Mouse (Mus musculus): ENCODE results near the gene Gm5134. TPM values are rescaled to one million over a fixed set of nuclear protein-coding genes. Genes with fewer than 3 reads are reported as not detected.

The Gm5134 gene
- polyA plus RNA-seq, 1 experiment = 0.03 TPM

- no peak overlapping the region for H3K4me3 ChIP-seq (ENCODE audit: insufficient read depth, low read depth, low read length)
- no peak for DNase-seq
- H3K27ac ChIP-seq (ENCODE audit: insufficient read depth, low read depth, low read length) = no peak overlapping the region
- no peaks in the 10 kb centered on the region for H3K36me3 ChIP-seq (ENCODE audit: control insufficient read depth, insufficient read depth, low read length)
- H3K27me3 ChIP-seq (replicated peaks; ENCODE audit: control insufficient read depth, insufficient read depth, low read length) = no peaks in the 10 kb centered on the region
- 69% methylated on average over 6 of the region's 6 CpGs for WGBS
- H3K4me1 ChIP-seq (ENCODE audit: control insufficient read depth, insufficient read depth, low read length) = no peaks in the 10 kb centered on the region
- TF ChIP-seq POLR2A (IDR thresholded peaks at IDR 0.05; ENCODE audit: low read depth, low read length) (no peak), CTCF (conservative IDR thresholded peaks at IDR 0.05; ENCODE audit: insufficient read depth, insufficient read length, low read depth, low read length) (no peak)
Observed at GRCm38 (mm10) chr10:76012922-76013321, 58.6 kb downstream of the Gm5134 start.

- 84% methylated on average over 3 of the region's 3 CpGs for WGBS
- Histone ChIP-seq H3K27ac (ENCODE audit: insufficient read depth, low read depth, low read length) (no peak overlapping the region), H3K36me3 (ENCODE audit: control insufficient read depth, insufficient read depth, low read length) (no peaks in the 10 kb centered on the region), H3K27me3 (replicated peaks; ENCODE audit: control insufficient read depth, insufficient read depth, low read length) (no peaks in the 10 kb centered on the region), H3K4me3 (ENCODE audit: insufficient read depth, low read depth, low read length) (no peak overlapping the region), H3K4me1 (ENCODE audit: control insufficient read depth, insufficient read depth, low read length) (no peaks in the 10 kb centered on the region)
- TF ChIP-seq CTCF (conservative IDR thresholded peaks at IDR 0.05; ENCODE audit: insufficient read depth, insufficient read length, low read depth, low read length) (no peak), POLR2A (IDR thresholded peaks at IDR 0.05; ENCODE audit: low read depth, low read length) (no peak)
- no peak for DNase-seq
Observed at GRCm38 (mm10) chr10:76016886-76017285, 62.6 kb downstream of the Gm5134 start.

GRCm38 (mm10) chr10:76021728-76022127, 67.4 kb downstream of the Gm5134 start:
- no peak for DNase-seq
- H3K27me3 ChIP-seq (replicated peaks; ENCODE audit: control insufficient read depth, insufficient read depth, low read length) = no peaks in the 10 kb centered on the region
- WGBS = 50% methylated on average over 3 of the region's 3 CpGs
- no peak for TF ChIP-seq POLR2A (IDR thresholded peaks at IDR 0.05; ENCODE audit: low read depth, low read length)
- no peak for TF ChIP-seq CTCF (conservative IDR thresholded peaks at IDR 0.05; ENCODE audit: insufficient read depth, insufficient read length, low read depth, low read length)
- no peak overlapping the region for H3K4me3 ChIP-seq (ENCODE audit: insufficient read depth, low read depth, low read length)
- H3K4me1 ChIP-seq (ENCODE audit: control insufficient read depth, insufficient read depth, low read length) = no peaks in the 10 kb centered on the region; the same call in 1 of the 2 replicates
- no peaks in the 10 kb centered on the region for H3K36me3 ChIP-seq (ENCODE audit: control insufficient read depth, insufficient read depth, low read length)
- H3K27ac ChIP-seq (ENCODE audit: insufficient read depth, low read depth, low read length) = no peak overlapping the region

GRCm38 (mm10) chr10:76023921-76024320, 69.6 kb downstream of the Gm5134 start:
- Histone ChIP-seq H3K27me3 (replicated peaks; ENCODE audit: control insufficient read depth, insufficient read depth, low read length) (no peaks in the 10 kb centered on the region), H3K4me1 (ENCODE audit: control insufficient read depth, insufficient read depth, low read length) (no peaks in the 10 kb centered on the region; the same call in 1 of the 2 replicates), H3K36me3 (ENCODE audit: control insufficient read depth, insufficient read depth, low read length) (no peaks in the 10 kb centered on the region), H3K4me3 (ENCODE audit: insufficient read depth, low read depth, low read length) (no peak overlapping the region), H3K27ac (ENCODE audit: insufficient read depth, low read depth, low read length) (no peak overlapping the region)
- DNase-seq = no peak
- TF ChIP-seq POLR2A (IDR thresholded peaks at IDR 0.05; ENCODE audit: low read depth, low read length) (no peak), CTCF (conservative IDR thresholded peaks at IDR 0.05; ENCODE audit: insufficient read depth, insufficient read length, low read depth, low read length) (no peak)
- 89% methylated on average over 6 of the region's 6 CpGs for WGBS

GRCm38 (mm10) chr10:76025470-76026190, 71.3 kb downstream of the Gm5134 start:
- Histone ChIP-seq H3K4me3 (ENCODE audit: insufficient read depth, low read depth, low read length) (no peak overlapping the region), H3K36me3 (ENCODE audit: control insufficient read depth, insufficient read depth, low read length) (no peaks in the 10 kb centered on the region), H3K4me1 (ENCODE audit: control insufficient read depth, insufficient read depth, low read length) (no peaks in the 10 kb centered on the region; the same call in 1 of the 2 replicates), H3K27me3 (replicated peaks; ENCODE audit: control insufficient read depth, insufficient read depth, low read length) (no peaks in the 10 kb centered on the region), H3K27ac (ENCODE audit: insufficient read depth, low read depth, low read length) (no peak overlapping the region)
- TF ChIP-seq POLR2A (IDR thresholded peaks at IDR 0.05; ENCODE audit: low read depth, low read length) (no peak), CTCF (conservative IDR thresholded peaks at IDR 0.05; ENCODE audit: insufficient read depth, insufficient read length, low read depth, low read length) (no peak)
- peak; percentile 54 for DNase-seq
- WGBS = 85% methylated on average over 10 of the region's 10 CpGs

- 62% methylated on average over 12 of the region's 12 CpGs for WGBS
- Histone ChIP-seq H3K4me1 (ENCODE audit: control insufficient read depth, insufficient read depth, low read length) (no peaks in the 10 kb centered on the region; the same call in 1 of the 2 replicates), H3K4me3 (ENCODE audit: insufficient read depth, low read depth, low read length) (no peak overlapping the region), H3K27me3 (replicated peaks; ENCODE audit: control insufficient read depth, insufficient read depth, low read length) (no peaks in the 10 kb centered on the region), H3K36me3 (ENCODE audit: control insufficient read depth, insufficient read depth, low read length) (no peaks in the 10 kb centered on the region), H3K27ac (ENCODE audit: insufficient read depth, low read depth, low read length) (0 out of 2 replicates have a peak overlapping the region, but pooled peaks have one; percentile 12)
- no peak for DNase-seq
- TF ChIP-seq POLR2A (IDR thresholded peaks at IDR 0.05; ENCODE audit: low read depth, low read length) (no peak), CTCF (conservative IDR thresholded peaks at IDR 0.05; ENCODE audit: insufficient read depth, insufficient read length, low read depth, low read length) (no peak)
Observed at GRCm38 (mm10) chr10:76027127-76028015, 73.1 kb downstream of the Gm5134 start.

- H3K36me3 ChIP-seq (ENCODE audit: control insufficient read depth, insufficient read depth, low read length) = no peaks in the 10 kb centered on the region
- WGBS = 35% methylated on average over 4 of the region's 4 CpGs
- no peak overlapping the region for H3K4me3 ChIP-seq (ENCODE audit: insufficient read depth, low read depth, low read length)
- no peak overlapping the region for H3K27ac ChIP-seq (ENCODE audit: insufficient read depth, low read depth, low read length)
- DNase-seq = no peak
- no peaks in the 10 kb centered on the region for H3K27me3 ChIP-seq (replicated peaks; ENCODE audit: control insufficient read depth, insufficient read depth, low read length)
- no peaks in the 10 kb centered on the region; the same call in 1 of the 2 replicates for H3K4me1 ChIP-seq (ENCODE audit: control insufficient read depth, insufficient read depth, low read length)
- TF ChIP-seq CTCF (conservative IDR thresholded peaks at IDR 0.05; ENCODE audit: insufficient read depth, insufficient read length, low read depth, low read length) = no peak
- no peak for TF ChIP-seq POLR2A (IDR thresholded peaks at IDR 0.05; ENCODE audit: low read depth, low read length)
Observed at GRCm38 (mm10) chr10:76028016-76028366, 73.7 kb downstream of the Gm5134 start.

All from kidney, adult 2 months (tissue).